Mouse (Mus musculus) left cerebral cortex, postnatal 4 days (tissue): ENCODE measurements around the gene Dusp6. TPM values are rescaled to one million over a fixed set of nuclear protein-coding genes. Genes with fewer than 3 reads are reported as not detected.

Experiments
- DNase-seq: peaks from one replicate; pipeline ENCODE4 v3.0.0-alpha.2; 2022
- intact Hi-C: fragments of 180-260 bp; cut with DNase I; formaldehyde crosslinking; loops from one replicate; pipeline ENCODE4 v1.15.1; 2025
- total RNA-seq, 2 experiments: library from RNA; stranded (reverse); gene quantifications; 2 replicates each; pipeline ENCODE4 v1.2.3; 2021

The Dusp6 gene
- total RNA-seq, 2 experiments from 2014 or later, result 52.6 to 53.1 TPM

DNA sequence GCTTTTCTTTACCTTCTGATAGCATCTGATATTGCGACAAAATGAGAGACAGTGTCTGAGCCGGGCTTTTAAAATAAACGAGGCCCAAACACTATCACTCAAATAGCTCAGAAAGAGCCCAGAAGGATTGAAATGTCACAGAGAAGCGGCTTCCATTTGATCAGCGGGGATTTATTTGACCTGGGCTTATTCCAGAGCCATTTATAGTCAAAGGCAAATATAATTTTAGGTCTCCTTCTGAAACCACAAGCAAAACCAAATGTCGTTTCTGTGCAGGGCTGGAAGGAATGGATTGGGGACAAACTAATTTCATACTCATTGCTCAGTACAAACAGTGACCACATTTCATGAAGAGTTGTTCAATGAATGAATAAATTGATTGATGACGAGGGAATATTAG lies 51.3 kb downstream of the Dusp6 start:
- intact Hi-C loops, result no loop called here
- no peak for DNase-seq

DNA sequence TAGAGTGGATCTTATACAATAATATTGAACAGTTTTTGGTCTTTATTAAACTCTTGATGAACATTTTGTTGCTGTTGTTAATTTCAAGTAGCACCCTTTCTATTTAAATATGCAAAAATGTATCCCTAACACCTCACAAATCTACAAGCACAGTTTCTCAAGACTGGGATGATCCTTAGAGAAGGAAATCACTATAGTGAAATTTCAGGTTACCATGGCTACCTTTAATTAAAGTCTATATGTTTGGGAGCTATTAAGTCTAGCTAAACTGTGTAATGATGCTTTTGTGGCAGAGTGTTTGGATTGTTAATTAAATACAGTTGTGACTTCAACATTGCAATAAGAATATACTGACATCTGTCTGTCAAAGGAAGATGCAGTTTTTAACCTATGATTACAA lies 54.0 kb downstream of the Dusp6 start:
- DNase-seq, result no peak
- intact Hi-C loops, result no loop called here

Other genes starting within 250 kb of the Dusp6 start
- 10 to 100 TPM; 13.3 to 14.8 TPM for gene Poc1b, start 156.2 kb upstream of the Dusp6 start, total RNA-seq
- gene Galnt4, start 155.1 kb upstream of the Dusp6 start, total RNA-seq, result 1 to 10 TPM; 4.0 to 4.1 TPM
- gene Phxr2, start 136.9 kb upstream of the Dusp6 start, total RNA-seq, result not detected